27 mouse cellular contexts compared by ENCODE assay signal in genomic region chr17:52212944-52213343, GRCm38 (mm10).
A peak's percentile ranks its signal among the peaks of the same experiment; 100 is the strongest.
DNase-seq lines count a peak whose midpoint lies in the region; ATAC-seq and TF ChIP-seq lines count a peak whose summit lies in the region.
"Had no signal": no experiment of that assay in that cellular context is flagged by ENCODE, and none has a peak within 500 bp of the region (broad histone marks: within the 10 kb centered on the region; RNA-seq: fewer than 3 reads in every experiment).

No protein-coding gene starts in this region.

- no peak for TF ChIP-seq CTCF in midbrain, postnatal 0 days (IDR thresholded peaks at IDR 0.05)

- no peak for ATAC-seq in midbrain, postnatal 0 days (ENCODE audit: low FRiP score)
- ATAC-seq: activated CD4-positive, CD25-positive, alpha-beta regulatory T cell, adult 4 months; CD4-positive, CD25-positive, alpha-beta regulatory T cell, adult 4 months; forebrain, embryonic 15.5 days had no signal

- no peak overlapping the region for H3K4me2 ChIP-seq in midbrain, postnatal 0 days (ENCODE audit: low read depth, low read length, poor library complexity, severe bottlenecking)
- H3K4me2 ChIP-seq: embryonic facial prominence, embryonic 13.5 days; forebrain, embryonic 12.5 days; forebrain, embryonic 15.5 days; heart, embryonic 12.5 days; heart, embryonic 15.5 days; hindbrain, embryonic 12.5 days; hindbrain, embryonic 15.5 days had no signal

- H3K27ac ChIP-seq in midbrain, postnatal 0 days (ENCODE audit: low read depth, low read length), result no peak overlapping the region
- H3K27ac ChIP-seq: embryonic facial prominence, embryonic 10.5 days; embryonic facial prominence, embryonic 13.5 days; forebrain, embryonic 12.5 days; forebrain, embryonic 15.5 days; heart, embryonic 15.5 days; hindbrain, embryonic 12.5 days; hindbrain, embryonic 15.5 days had no signal

- H3K9me3 ChIP-seq in midbrain, postnatal 0 days (ENCODE audit: low read length), result no peaks in the 10 kb centered on the region
- H3K9me3 ChIP-seq: embryonic facial prominence, embryonic 10.5 days; embryonic facial prominence, embryonic 13.5 days; forebrain, embryonic 12.5 days; forebrain, embryonic 15.5 days; heart, embryonic 12.5 days; heart, embryonic 15.5 days; hindbrain, embryonic 12.5 days; hindbrain, embryonic 15.5 days had no signal

- no peaks in the 10 kb centered on the region for H3K4me1 ChIP-seq in midbrain, postnatal 0 days (ENCODE audit: insufficient read depth, low read length)
- H3K4me1 ChIP-seq: embryonic facial prominence, embryonic 10.5 days; embryonic facial prominence, embryonic 13.5 days; forebrain, embryonic 12.5 days; forebrain, embryonic 15.5 days; heart, embryonic 12.5 days; heart, embryonic 15.5 days; hindbrain, embryonic 12.5 days; hindbrain, embryonic 15.5 days had no signal

- WGBS in midbrain, postnatal 0 days, result 95% methylated on average over 2 of the region's 2 CpGs

- DNase-seq in T-cell, adult 2 months (ENCODE audit: low spot score), result peak; percentile 7
- DNase-seq in naive thymus-derived CD4-positive, alpha-beta T cell, adult 2 months (ENCODE audit: low read depth), result peak; percentile 45
- peak; percentile 79 for DNase-seq in thymus, postnatal 0 days (ENCODE audit: low spot score)
- DNase-seq in thymus, postnatal 25 days, result peak; percentile 67
- no peak for DNase-seq in gastrocnemius, adult 8-10 months (ENCODE audit: low spot score in 2 of 2)
- DNase-seq in midbrain, postnatal 0 days (ENCODE audit: low spot score), result no peak
- DNase-seq in adrenal gland, adult 2 months, result no peak
- DNase-seq in cerebellum, adult 11-12 months, result no peak
- DNase-seq: adrenal gland, postnatal 10 days; adrenal gland, postnatal 36 days; cerebellum, adult 2 months; cerebellum, postnatal 10 days; cerebellum, postnatal 36 days; embryo, embryonic 11 days; gastrocnemius, postnatal 10 days; gastrocnemius, postnatal 36 days had no signal

- H3K27me3 ChIP-seq in midbrain, postnatal 0 days (ENCODE audit: insufficient read depth, low read length), result no peaks in the 10 kb centered on the region
- H3K27me3 ChIP-seq: embryonic facial prominence, embryonic 13.5 days; forebrain, embryonic 12.5 days; forebrain, embryonic 15.5 days; heart, embryonic 12.5 days; heart, embryonic 15.5 days; hindbrain, embryonic 12.5 days; hindbrain, embryonic 15.5 days had no signal

- no peak overlapping the region for H3K4me3 ChIP-seq in midbrain, postnatal 0 days (ENCODE audit: low read depth, low read length)
- H3K4me3 ChIP-seq: embryonic facial prominence, embryonic 10.5 days; embryonic facial prominence, embryonic 13.5 days; erythroblast, embryonic 14.5 days; forebrain, embryonic 12.5 days; forebrain, embryonic 15.5 days; heart, embryonic 12.5 days; heart, embryonic 15.5 days; hindbrain, embryonic 12.5 days; hindbrain, embryonic 15.5 days had no signal

- no peak overlapping the region for H3K9ac ChIP-seq in midbrain, postnatal 0 days (replicated peaks; ENCODE audit: low read length, poor library complexity, severe bottlenecking)
- H3K9ac ChIP-seq: embryonic facial prominence, embryonic 13.5 days; forebrain, embryonic 12.5 days; forebrain, embryonic 15.5 days; heart, embryonic 12.5 days; heart, embryonic 15.5 days; hindbrain, embryonic 12.5 days; hindbrain, embryonic 15.5 days had no signal

- no peaks in the 10 kb centered on the region for H3K36me3 ChIP-seq in midbrain, postnatal 0 days (ENCODE audit: insufficient read depth, low read length)
- H3K36me3 ChIP-seq: embryonic facial prominence, embryonic 10.5 days; embryonic facial prominence, embryonic 13.5 days; forebrain, embryonic 12.5 days; forebrain, embryonic 15.5 days; heart, embryonic 12.5 days; heart, embryonic 15.5 days; hindbrain, embryonic 12.5 days; hindbrain, embryonic 15.5 days had no signal

Comparison
In these comparisons a context has a peak if more than half of its experiments do, and no peak if none do; other contexts are left out.
1. DNase-seq: peak in T-cell, adult 2 months (single experiment), naive thymus-derived CD4-positive, alpha-beta T cell, adult 2 months (single experiment), thymus, postnatal 0 days (single experiment) and thymus, postnatal 25 days (single experiment); none in gastrocnemius, adult 8-10 months (0 of 2), midbrain, postnatal 0 days (single experiment), adrenal gland, adult 2 months (single experiment) and cerebellum, adult 11-12 months (single experiment).